8 mouse cellular contexts compared by ENCODE assay signal in genomic region chr11:7063681-7064267, GRCm38 (mm10). TPM values are rescaled to one million over a fixed set of nuclear protein-coding genes. Genes with fewer than 3 reads are reported as not detected.
DNase-seq lines count a peak whose midpoint lies in the region; ATAC-seq and TF ChIP-seq lines count a peak whose summit lies in the region.

No protein-coding gene starts in this region.

- ATAC-seq in forebrain, embryonic 12.5 days (ENCODE audit: low FRiP score) = peak; percentile 79
- ATAC-seq in liver, embryonic 16.5 days (ENCODE audit: low read depth) = no peak
- no peak for ATAC-seq in activated CD4-positive, CD25-positive, alpha-beta regulatory T cell, adult 4 months

- H3K4me2 ChIP-seq in forebrain, embryonic 12.5 days = peak overlapping the region; percentile 93
- peak overlapping the region; percentile 48 for H3K4me2 ChIP-seq in liver, embryonic 16.5 days (ENCODE audit: low read depth, low read length)

- TF ChIP-seq EP300 in heart, adult 2 months (IDR thresholded peaks at IDR 0.05; ENCODE audit: insufficient read depth, low read depth, low read length) = no peak

- H3K79me2 ChIP-seq in heart, adult 2 months (replicated peaks; ENCODE audit: control insufficient read depth, insufficient read depth, low read length) = no peaks in the 10 kb centered on the region

- 0 out of 2 replicates have a peak, but pooled peaks cover 2% of the 10 kb centered on the region for H3K27me3 ChIP-seq in heart, adult 2 months (ENCODE audit: control insufficient read depth, insufficient read depth, low read length)
- H3K27me3 ChIP-seq in forebrain, embryonic 12.5 days = peaks cover 66% of the 10 kb centered on the region
- peaks cover 44% of the 10 kb centered on the region for H3K27me3 ChIP-seq in liver, embryonic 16.5 days (ENCODE audit: control insufficient read depth, insufficient read depth, low read depth, low read length)

- H3K9ac ChIP-seq in heart, adult 2 months (ENCODE audit: low read depth, low read length) = 0 out of 2 replicates have a peak overlapping the region, but pooled peaks have one; percentile 31
- H3K9ac ChIP-seq in forebrain, embryonic 12.5 days = peak overlapping the region; percentile 58
- no peak overlapping the region for H3K9ac ChIP-seq in liver, embryonic 16.5 days (ENCODE audit: low read depth, low read length)

- H3K36me3 ChIP-seq in heart, adult 2 months (ENCODE audit: control insufficient read depth, insufficient read depth, low read length) = no peaks in the 10 kb centered on the region
- H3K36me3 ChIP-seq in forebrain, embryonic 12.5 days (replicated peaks) = no peaks in the 10 kb centered on the region
- no peaks in the 10 kb centered on the region for H3K36me3 ChIP-seq in liver, embryonic 16.5 days (ENCODE audit: control insufficient read depth, insufficient read depth)

- TF ChIP-seq POLR2A in heart, adult 2 months (IDR thresholded peaks at IDR 0.05; ENCODE audit: insufficient read depth, low read depth, low read length) = no peak

- WGBS in heart, adult 2 months = 1% methylated on average over 53 of the region's 53 CpGs
- under 1% methylated on average over 52 of the region's 53 CpGs for WGBS in forebrain, embryonic 12.5 days
- 1% methylated on average over 53 of the region's 53 CpGs for WGBS in liver, embryonic 16.5 days (ENCODE audit: insufficient replicate concordance)

- intact Hi-C loops in heart, adult 2 months (cut with DNase I) = no loop called here

- no peaks in the 10 kb centered on the region for H3K9me3 ChIP-seq in forebrain, embryonic 12.5 days
- H3K9me3 ChIP-seq in liver, embryonic 16.5 days (replicated peaks; ENCODE audit: control insufficient read depth, low read length) = no peaks in the 10 kb centered on the region

- H3K4me1 ChIP-seq in heart, adult 2 months (ENCODE audit: control insufficient read depth, insufficient read depth, low read length) = no peaks in the 10 kb centered on the region
- peaks cover 28% of the 10 kb centered on the region for H3K4me1 ChIP-seq in forebrain, embryonic 12.5 days
- no peaks in the 10 kb centered on the region for H3K4me1 ChIP-seq in liver, embryonic 16.5 days (ENCODE audit: control insufficient read depth, low read depth, low read length)

- TF ChIP-seq CTCF in heart, adult 2 months (IDR thresholded peaks at IDR 0.05) = no peak

- DNase-seq in heart, adult 2 months = peak; percentile 30 to 31
- DNase-seq in heart, adult 9 months (ENCODE audit: low spot score in 2 of 2) = no peak
- DNase-seq in brain, adult 2 months (ENCODE audit: low read depth, low spot score) = peak; percentile 65
- peak; percentile 23 for DNase-seq in kidney, adult 11 months
- peak; percentile 47 for DNase-seq in right cerebral cortex, postnatal 4 days

- H3K27ac ChIP-seq in heart, adult 2 months = no peak overlapping the region
- no peak overlapping the region for H3K27ac ChIP-seq in forebrain, embryonic 12.5 days
- H3K27ac ChIP-seq in liver, embryonic 16.5 days (ENCODE audit: low read length) = no peak overlapping the region

- peak overlapping the region; percentile 36 for H3K4me3 ChIP-seq in heart, adult 2 months
- peak overlapping the region; percentile 61 for H3K4me3 ChIP-seq in forebrain, embryonic 12.5 days (replicated peaks)
- H3K4me3 ChIP-seq in liver, embryonic 16.5 days (ENCODE audit: low read depth, low read length) = peak overlapping the region; percentile 44

RNA-seq across cellular contexts. Expression of gene Adcy1, which starts 0.5 kb away (rescaled TPM):
- 1 to 10 TPM; 1.2 to 1.6 TPM for total RNA-seq in heart, adult 2 months (2021)
- polyA plus RNA-seq in heart, adult 2 months (2012; rRNA removed) = 2.3 and 3.7 TPM in 2 replicates
- 1.1 and 1.3 TPM in 2 replicates for polyA plus RNA-seq in forebrain, embryonic 12.5 days (2016; fragmentation: Nextera tagmentation; extraction: Ambion mirVana)
- 0.21 and 0.31 TPM in 2 replicates for polyA plus RNA-seq in liver, embryonic 16.5 days (2015; fragmentation: Nextera tagmentation; extraction: Ambion mirVana)
- under 1 TPM in 1 of 2 experiments, not detected in 1; 0.09 TPM for polyA plus RNA-seq in activated CD4-positive, CD25-positive, alpha-beta regulatory T cell, adult 4 months (2017; shearing (Covaris generic))

Comparison
In these comparisons a context has a peak if more than half of its experiments do, and no peak if none do; other contexts are left out.
1. DNase-seq: peak in heart, adult 2 months (2 of 2), brain, adult 2 months (single experiment), kidney, adult 11 months (single experiment) and right cerebral cortex, postnatal 4 days (single experiment); none in heart, adult 9 months (0 of 2).
2. Peak in every context shown above with its lines, with median percentiles within 50 percentile points of each other: H3K4me3 ChIP-seq.